Mouse (Mus musculus) MEL (cell line): Measurements from ENCODE around the gene Uspl1. TPM values are rescaled to one million over a fixed set of nuclear protein-coding genes. Genes with fewer than 3 reads are reported as not detected.
A peak's percentile ranks its signal among the peaks of the same experiment; 100 is the strongest.

Experiments
- DNase-seq: peaks from one replicate; pipeline ENCODE4 v3.0.0; 2011; ENCODE audit warnings: low read depth, low spot score
- H3K27ac ChIP-seq: 2 replicates; pipeline ENCODE4 v1.5.1; 2012; ENCODE audit warnings: low read depth, mild to moderate bottlenecking, control low read depth, low read length, moderate library complexity; ENCODE audit not compliant: control insufficient read depth
- H3K27me3 ChIP-seq, 2 experiments: fragments of 150-350 bp in 1 of 2; sonication (generic) in 1 of 2; 2 replicates each; pipeline ENCODE4 v1.6.1; 2012; ENCODE audit warnings: low read length in 2 of 2, mild to moderate bottlenecking in 2 of 2, improper control_type of control experiment in 1 of 2, moderate library complexity in 1 of 2; ENCODE audit not compliant: insufficient read depth in 2 of 2, control insufficient read depth in 1 of 2
- H3K36me3 ChIP-seq, 2 experiments: 2 replicates each; pipeline ENCODE4 v1.6.1; 2012 to 2014; ENCODE audit warnings: low read length in 2 of 2, improper control_type of control experiment in 1 of 2, inconsistent platforms in 1 of 2, mild to moderate bottlenecking in 1 of 2; ENCODE audit not compliant: insufficient read depth in 2 of 2, control insufficient read depth in 1 of 2
- H3K4me1 ChIP-seq, 2 experiments: fragments of 150-350 bp in 1 of 2; sonication (generic) in 1 of 2; 2 replicates each; pipeline ENCODE4 v1.6.1; 2012; ENCODE audit warnings: low read length in 2 of 2, improper control_type of control experiment in 1 of 2, mild to moderate bottlenecking in 1 of 2; ENCODE audit not compliant: insufficient read depth in 2 of 2, control insufficient read depth in 1 of 2
- H3K4me3 ChIP-seq, 2 experiments: fragments of 150-350 bp in 1 of 2; sonication (generic) in 1 of 2; 2 replicates each; pipeline ENCODE4 v1.5.1; 2012; ENCODE audit warnings: low read depth in 2 of 2, low read length in 2 of 2, mild to moderate bottlenecking in 2 of 2, moderate library complexity in 2 of 2, control low read depth in 1 of 2, improper control_type of control experiment in 1 of 2; ENCODE audit not compliant: control insufficient read depth in 1 of 2, insufficient read depth in 1 of 2
- H3K79me2 ChIP-seq: 2 replicates; pipeline ENCODE4 v1.6.1; 2012; ENCODE audit warnings: mild to moderate bottlenecking, low read length, moderate library complexity; ENCODE audit not compliant: control insufficient read depth, poor library complexity, insufficient read depth
- H3K9ac ChIP-seq: 2 replicates; pipeline ENCODE4 v1.6.1; 2012; ENCODE audit warnings: low read depth, mild to moderate bottlenecking, control low read depth, low read length, moderate library complexity; ENCODE audit not compliant: control insufficient read depth, poor library complexity, severe bottlenecking
- H3K9me3 ChIP-seq: fragments of 150-350 bp; sonication (generic); replicated peaks from 2 replicates; pipeline ENCODE4 v1.6.1; 2012; ENCODE audit warnings: mild to moderate bottlenecking, low read length, improper control_type of control experiment, moderate library complexity; ENCODE audit not compliant: insufficient read depth
- ELF1 ChIP-seq: IDR thresholded peaks from 2 replicates; pipeline ENCODE4 v1.6.1; 2014; ENCODE audit warnings: low read depth, mild to moderate bottlenecking, inconsistent platforms, low read length, improper control_type of control experiment, moderate library complexity
- EP300 ChIP-seq, 2 experiments: IDR thresholded peaks; 2 replicates each; pipeline ENCODE4 v1.6.1; 2011; ENCODE audit warnings: improper control_type of control experiment in 2 of 2, low read length in 2 of 2, low read depth in 1 of 2, mild to moderate bottlenecking in 1 of 2
- ETS1 ChIP-seq: IDR thresholded peaks from 2 replicates; pipeline ENCODE4 v1.6.1; 2012; ENCODE audit warnings: low read depth, mild to moderate bottlenecking, inconsistent platforms, low read length, improper control_type of control experiment, moderate library complexity
- GATA1 ChIP-seq: IDR thresholded peaks from 2 replicates; pipeline ENCODE4 v1.6.1; 2011; ENCODE audit warnings: low read depth, low read length, improper control_type of control experiment
- MAFK ChIP-seq: IDR thresholded peaks from 2 replicates; pipeline ENCODE4 v1.6.1; 2011; ENCODE audit warnings: low read depth, mild to moderate bottlenecking, low read length, improper control_type of control experiment, borderline replicate concordance
- MAX ChIP-seq: IDR thresholded peaks from 2 replicates; pipeline ENCODE4 v1.6.1; 2011; ENCODE audit warnings: low read length, improper control_type of control experiment
- MAZ ChIP-seq: IDR thresholded peaks from 2 replicates; pipeline ENCODE4 v1.6.1; 2012; ENCODE audit warnings: low read depth, mild to moderate bottlenecking, inconsistent platforms, low read length, improper control_type of control experiment
- MXI1 ChIP-seq: IDR thresholded peaks from 2 replicates; pipeline ENCODE4 v1.6.1; 2011; ENCODE audit warnings: mild to moderate bottlenecking, low read depth, low read length, improper control_type of control experiment
- MYB ChIP-seq: IDR thresholded peaks from 2 replicates; pipeline ENCODE4 v1.6.1; 2011; ENCODE audit warnings: mild to moderate bottlenecking, low read depth, low read length, improper control_type of control experiment
- MYC ChIP-seq: IDR thresholded peaks from 2 replicates; pipeline ENCODE4 v1.6.1; 2011; ENCODE audit warnings: low read depth, mild to moderate bottlenecking, low read length, improper control_type of control experiment, moderate library complexity
- RCOR1 ChIP-seq: IDR thresholded peaks from 2 replicates; pipeline ENCODE4 v1.6.1; 2012; ENCODE audit warnings: low read depth, mild to moderate bottlenecking, inconsistent platforms, low read length, improper control_type of control experiment
- SIN3A ChIP-seq: IDR thresholded peaks from 2 replicates; pipeline ENCODE4 v1.6.1; 2012; ENCODE audit warnings: low read length, improper control_type of control experiment, inconsistent platforms
- TAL1 ChIP-seq: IDR thresholded peaks from 2 replicates; pipeline ENCODE4 v1.6.1; 2012; ENCODE audit warnings: mild to moderate bottlenecking, inconsistent platforms, low read length, moderate library complexity, mixed read lengths
- USF1 ChIP-seq: IDR thresholded peaks from 2 replicates; pipeline ENCODE4 v1.6.1; 2014; ENCODE audit warnings: low read depth, mild to moderate bottlenecking, inconsistent platforms, low read length, improper control_type of control experiment, moderate library complexity
- USF2 ChIP-seq, 2 experiments: IDR thresholded peaks; 2 replicates each; pipeline ENCODE4 v1.6.1; 2011 to 2012; ENCODE audit warnings: improper control_type of control experiment in 2 of 2, low read length in 2 of 2, borderline replicate concordance in 1 of 2, inconsistent platforms in 1 of 2, low read depth in 1 of 2, mild to moderate bottlenecking in 1 of 2; ENCODE audit not compliant: insufficient read depth in 1 of 2
- ZKSCAN1 ChIP-seq: IDR thresholded peaks from 2 replicates; pipeline ENCODE4 v1.6.1; 2012; ENCODE audit warnings: low read depth, mild to moderate bottlenecking, inconsistent platforms, low read length, improper control_type of control experiment, moderate library complexity
- ZNF384 ChIP-seq: IDR thresholded peaks from 2 replicates; pipeline ENCODE4 v1.6.1; 2012; ENCODE audit warnings: low read depth, mild to moderate bottlenecking, inconsistent platforms, low read length, improper control_type of control experiment
- polyA plus RNA-seq, 2 experiments: library from polyadenylated mRNA; stranded (reverse) in 1 of 2; unstranded in 1 of 2; fragments of >175 nt in 1 of 2; fragments of >200 nt in 1 of 2; gene quantifications; 2 replicates each; pipeline versions ENCODE4 v1.2.1 to v1.2.4; 2012; ENCODE audit warnings: low replicate concordance in 2 of 2, low read depth in 1 of 2; ENCODE audit not compliant: insufficient read length in 2 of 2, insufficient read depth in 1 of 2, missing spikeins in 1 of 2
- total RNA-seq: library from RNA; depleted of rRNA; stranded (reverse); fragments of 300-350 nt; gene quantifications from 2 replicates; pipeline ENCODE4 v1.2.3, GENCODE M21; 2012

Gene Uspl1
- total and polyA plus RNA-seq, 3 experiments: 68.5 to 179 (median 94.4) TPM

DNA sequence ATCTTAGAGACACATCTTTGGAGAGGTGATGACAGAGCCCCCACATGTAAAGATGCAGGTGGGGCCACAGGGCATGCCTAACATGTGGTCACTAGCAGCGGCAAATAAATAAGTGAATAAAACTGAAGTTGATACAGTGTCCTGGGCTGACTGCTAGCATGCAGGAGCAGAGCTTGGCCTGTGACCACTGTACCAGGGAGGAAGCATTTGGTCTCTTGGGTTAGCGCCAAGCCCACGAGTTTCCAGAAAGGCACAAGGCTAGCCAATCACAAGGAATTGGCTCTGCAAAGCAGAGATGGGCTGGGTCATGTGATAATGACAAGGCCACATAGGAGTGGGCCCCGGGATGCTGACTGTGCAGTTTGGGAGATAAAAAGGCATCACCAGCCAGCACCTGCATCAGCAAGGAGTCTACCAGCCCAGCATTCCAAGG is 47.2 kb upstream of the Uspl1 start:
- Histone ChIP-seq H3K27me3 (no peaks in the 10 kb centered on the region), H3K9ac (0 out of 2 replicates have a peak overlapping the region, but pooled peaks have one; percentile 6), H3K4me3 (0 out of 4 replicates have a peak overlapping the region, but pooled peaks of 1 of the 2 experiments have one; percentile 1), H3K79me2 (no peaks in the 10 kb centered on the region), H3K9me3 (no peaks in the 10 kb centered on the region), H3K36me3 (peaks cover 0 to 17% of the 10 kb centered on the region in 2 experiments; a peak in 2 of 4 replicates), H3K27ac (0 out of 2 replicates have a peak overlapping the region, but pooled peaks have one; percentile 14), H3K4me1 (peaks cover 8 to 19% of the 10 kb centered on the region in 2 experiments)
- peak; percentile 85 for DNase-seq
- TF ChIP-seq ETS1 (peak; percentile 46), ZKSCAN1 (no peak), MXI1 (0 out of 2 replicates have a peak, but pooled peaks have one; percentile 25), MAFK (peak; percentile 95), EP300 (IDR thresholded peaks at IDR 0.05; ENCODE audit: low read depth in 1 of 2, low read length in 2 of 2) (peak in 1 of 2 experiments; percentile 38; a peak in 1 of 4 replicates), MAZ (no peak), USF1 (peak; percentile 87), GATA1 (peak; percentile 2; the same call in 1 of the 2 replicates), SIN3A (no peak; the same call in 1 of the 2 replicates), MAX (no peak), USF2 (IDR thresholded peaks at IDR 0.05; ENCODE audit: borderline replicate concordance in 1 of 2, insufficient read depth in 1 of 2, low read depth in 1 of 2, low read length in 2 of 2) (0 out of 4 replicates have a peak, but pooled peaks of 1 of the 2 experiments have one; percentile 28)

DNA sequence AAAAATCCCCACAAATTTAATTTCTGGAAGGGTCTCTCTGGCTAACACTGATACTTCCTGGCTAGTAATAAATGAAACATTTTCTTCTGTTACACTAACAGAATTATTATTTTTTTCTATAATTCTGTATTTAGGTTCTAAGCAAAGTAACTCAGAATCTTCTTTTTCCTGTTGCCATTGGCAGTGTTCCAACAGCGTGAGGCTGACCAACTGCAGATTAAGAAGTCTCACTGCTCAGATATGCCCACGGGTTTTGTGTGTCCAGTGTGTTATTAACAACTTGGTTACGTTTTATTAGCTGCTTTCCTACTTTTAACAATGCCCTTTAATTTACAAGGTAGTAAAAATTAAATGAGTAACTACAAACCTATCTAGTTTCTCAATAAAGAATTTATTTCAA is 46.7 kb upstream of the Uspl1 start:
- Histone ChIP-seq H3K79me2 (no peaks in the 10 kb centered on the region), H3K4me1 (peaks cover 8 to 19% of the 10 kb centered on the region in 2 experiments), H3K27me3 (no peaks in the 10 kb centered on the region), H3K27ac (no peak overlapping the region), H3K9me3 (no peaks in the 10 kb centered on the region), H3K4me3 (no peak overlapping the region), H3K36me3 (peaks cover 0 to 17% of the 10 kb centered on the region in 2 experiments; a peak in 2 of 4 replicates), H3K9ac (no peak overlapping the region)
- peak; percentile 61 for DNase-seq
- TF ChIP-seq EP300 (IDR thresholded peaks at IDR 0.05; ENCODE audit: low read depth in 1 of 2, low read length in 2 of 2) (peak; percentile 46; a peak in 2 of 4 replicates), TAL1 (peak; percentile 51), MYC (0 out of 2 replicates have a peak, but pooled peaks have one; percentile 29), ELF1 (no peak), GATA1 (peak; percentile 52; the same call in 1 of the 2 replicates), ETS1 (no peak), RCOR1 (peak; percentile 43; the same call in 1 of the 2 replicates), ZNF384 (no peak), MYB (0 out of 2 replicates have a peak, but pooled peaks have one; percentile 28)
